Mouse (Mus musculus) heart, embryonic 10.5 days (tissue): Measurements from ENCODE around the gene Olfr1164. TPM values are rescaled to one million over a fixed set of nuclear protein-coding genes. Genes with fewer than 3 reads are reported as not detected.

ENCODE experiments used
- DNase-seq: peaks from one replicate; pipeline ENCODE4 v3.0.0-alpha.2; 2017; ENCODE audit warnings: low spot score
- H3K27ac ChIP-seq: fragments of 300-500 bp; sonication (generic); 2 replicates; pipeline ENCODE4 v1.5.1; 2016; ENCODE audit warnings: mild to moderate bottlenecking
- H3K27me3 ChIP-seq: fragments of 300-500 bp; sonication (generic); 2 replicates; pipeline ENCODE4 v1.6.1; 2016; ENCODE audit warnings: mild to moderate bottlenecking; ENCODE audit not compliant: poor library complexity, insufficient read depth, severe bottlenecking
- H3K36me3 ChIP-seq: fragments of 300-500 bp; sonication (generic); 2 replicates; pipeline ENCODE4 v1.6.1; 2016; ENCODE audit warnings: mild to moderate bottlenecking, moderate library complexity
- H3K4me1 ChIP-seq: fragments of 300-500 bp; sonication (generic); 2 replicates; pipeline ENCODE4 v1.6.1; 2016; ENCODE audit warnings: mild to moderate bottlenecking
- H3K4me3 ChIP-seq: fragments of 300-500 bp; sonication (generic); 2 replicates; pipeline ENCODE4 v1.5.1; 2016; ENCODE audit warnings: mild to moderate bottlenecking, moderate library complexity
- H3K9me3 ChIP-seq: fragments of 300-500 bp; sonication (generic); 2 replicates; pipeline ENCODE4 v1.6.1; 2016; ENCODE audit warnings: mild to moderate bottlenecking, moderate library complexity
- whole genome bisulfite sequencing: fragments of 180-500 bp; shearing (Covaris S2); methylation state at CpG from one replicate; pipeline ENCODE4 v1.1.7; 2016; 5-methylcytosine and 5-hydroxymethylcytosine counted together
- polyA plus RNA-seq: library from polyadenylated mRNA; unstranded; fragments of >200 nt; fragmentation: Nextera tagmentation; extraction: Ambion mirVana; gene quantifications from 2 replicates; pipeline ENCODE4 v1.2.1, GENCODE M21; 2016

Olfr1164 gene
- not detected in 2 replicates for polyA plus RNA-seq

- H3K36me3 ChIP-seq: no peaks in the 10 kb centered on the region
- WGBS: 77% methylated on average over 4 of the region's 4 CpGs
Observed at GRCm38 (mm10) chr2:88093866-88094265, at the start of gene Olfr1164. Gene Olfr1164 (minus strand): TSS chr2:88093966.

GRCm38 (mm10) chr2:88128172-88128571, 34.4 kb upstream of the Olfr1164 start, which contains the start of gene Olfr1166:
Gene Olfr1166 (minus strand): TSS chr2:88128272.
- no peak within 1 kb of the TSS for H3K27ac ChIP-seq
- no peak within 1 kb of the TSS for H3K4me3 ChIP-seq
- H3K4me1 ChIP-seq: no peaks in the 10 kb centered on the region
- no peaks in the 10 kb centered on the region for H3K9me3 ChIP-seq
- DNase-seq: no peak
- 87% methylated on average over 1 of the region's 1 CpGs for WGBS
- no peaks in the 10 kb centered on the region for H3K27me3 ChIP-seq
- H3K36me3 ChIP-seq: no peaks in the 10 kb centered on the region

More at GRCm38 (mm10) chr2:88093866-88094265, at the start of gene Olfr1164:
- H3K4me1 ChIP-seq: no peaks in the 10 kb centered on the region
- H3K4me3 ChIP-seq: no peak within 1 kb of the TSS
- no peak for DNase-seq
- no peaks in the 10 kb centered on the region for H3K27me3 ChIP-seq
- H3K27ac ChIP-seq: no peak within 1 kb of the TSS
- no peaks in the 10 kb centered on the region for H3K9me3 ChIP-seq

- H3K4me3 ChIP-seq: no peak within 1 kb of the TSS
- no peak within 1 kb of the TSS for H3K27ac ChIP-seq
- no peaks in the 10 kb centered on the region for H3K9me3 ChIP-seq
- H3K36me3 ChIP-seq: no peaks in the 10 kb centered on the region
- no peaks in the 10 kb centered on the region for H3K27me3 ChIP-seq
- H3K4me1 ChIP-seq: no peaks in the 10 kb centered on the region
- no peak for DNase-seq
Observed at GRCm38 (mm10) chr2:88071730-88072129, 22.0 kb downstream of the Olfr1164 start, which contains the start of gene Olfr1163. Gene Olfr1163 (minus strand): TSS chr2:88071830.

GRCm38 (mm10) chr2:88063587-88063986, 30.2 kb downstream of the Olfr1164 start:
- Histone ChIP-seq H3K27me3 (no peaks in the 10 kb centered on the region), H3K36me3 (no peaks in the 10 kb centered on the region), H3K9me3 (no peaks in the 10 kb centered on the region), H3K27ac (no peak overlapping the region), H3K4me3 (no peak overlapping the region), H3K4me1 (no peaks in the 10 kb centered on the region)
- 83% methylated on average over 2 of the region's 2 CpGs for WGBS
- no peak for DNase-seq

GRCm38 (mm10) chr2:88051029-88051428, 42.7 kb downstream of the Olfr1164 start, which contains the start of gene Olfr1162:
Gene Olfr1162 (minus strand): TSS chr2:88051129.
- Histone ChIP-seq H3K36me3 (no peaks in the 10 kb centered on the region), H3K27me3 (no peaks in the 10 kb centered on the region), H3K4me3 (no peak within 1 kb of the TSS), H3K27ac (no peak within 1 kb of the TSS), H3K4me1 (no peaks in the 10 kb centered on the region), H3K9me3 (no peaks in the 10 kb centered on the region)
- DNase-seq: no peak
- 81% methylated on average over 1 of the region's 1 CpGs for WGBS

Other genes starting within 250 kb of the Olfr1164 start
- not detected in 2 replicates for gene Olfr1150-ps1, start 250.0 kb downstream of the Olfr1164 start, polyA plus RNA-seq
- not detected in 2 replicates for gene Olfr1151, start 238.1 kb downstream of the Olfr1164 start, polyA plus RNA-seq
- not detected in 2 replicates for gene Olfr1152, start 227.5 kb downstream of the Olfr1164 start, polyA plus RNA-seq
- gene Olfr1153, start 199.0 kb downstream of the Olfr1164 start, polyA plus RNA-seq: not detected in 2 replicates
- gene Olfr1154, start 188.8 kb downstream of the Olfr1164 start, polyA plus RNA-seq: not detected in 2 replicates
- gene Olfr1155, start 148.8 kb downstream of the Olfr1164 start, polyA plus RNA-seq: not detected in 2 replicates
- not detected in 2 replicates for gene Olfr1156, start 140.9 kb downstream of the Olfr1164 start, polyA plus RNA-seq
- not detected in 2 replicates for gene Olfr1157, start 125.7 kb downstream of the Olfr1164 start, polyA plus RNA-seq
- not detected in 2 replicates for gene Olfr74, start 119.3 kb downstream of the Olfr1164 start, polyA plus RNA-seq
- gene Olfr1158, start 103.9 kb downstream of the Olfr1164 start, polyA plus RNA-seq: not detected in 2 replicates
- gene Olfr1160, start 85.7 kb downstream of the Olfr1164 start, polyA plus RNA-seq: not detected in 2 replicates
- not detected in 2 replicates for gene Olfr1161, start 71.2 kb downstream of the Olfr1164 start, polyA plus RNA-seq
- not detected in 2 replicates for gene Olfr73, start 56.3 kb downstream of the Olfr1164 start, polyA plus RNA-seq
- gene Olfr1162, start 42.8 kb downstream of the Olfr1164 start, polyA plus RNA-seq: not detected in 2 replicates
- gene Olfr1163, start 22.1 kb downstream of the Olfr1164 start, polyA plus RNA-seq: not detected in 2 replicates
- gene Olfr1166, start 34.3 kb upstream of the Olfr1164 start, polyA plus RNA-seq: not detected in 2 replicates
- gene Olfr1167, start 61.2 kb upstream of the Olfr1164 start, polyA plus RNA-seq: not detected in 2 replicates
- gene Olfr1168, start 87.9 kb upstream of the Olfr1164 start, polyA plus RNA-seq: not detected in 2 replicates
- gene Olfr1170, start 134.4 kb upstream of the Olfr1164 start, polyA plus RNA-seq: not detected in 2 replicates
- not detected in 2 replicates for gene Olfr1173, start 185.9 kb upstream of the Olfr1164 start, polyA plus RNA-seq
- gene Olfr1174-ps, start 221.2 kb upstream of the Olfr1164 start, polyA plus RNA-seq: not detected in 2 replicates
- not detected in 2 replicates for gene Olfr1175-ps, start 233.2 kb upstream of the Olfr1164 start, polyA plus RNA-seq
- gene Olfr1176, start 242.8 kb upstream of the Olfr1164 start, polyA plus RNA-seq: not detected in 2 replicates